In genomic region chr9:120601488-120602171, GRCm38 (mm10) we compare ENCODE assay signal across 9 mouse cellular contexts. TPM values are rescaled to one million over a fixed set of nuclear protein-coding genes. Genes with fewer than 3 reads are reported as not detected.
DNase-seq lines count a peak whose midpoint lies in the region; ATAC-seq and TF ChIP-seq lines count a peak whose summit lies in the region.
"Had no signal": no experiment of that assay in that cellular context is flagged by ENCODE, and none has a peak within 500 bp of the region (broad histone marks: within the 10 kb centered on the region; RNA-seq: fewer than 3 reads in every experiment).

No protein-coding gene starts in this region.

- in situ Hi-C loops in Patski (cut with MboI; ENCODE audit: low pct_unique_long_range_greater_than_20kb) = loop anchor here (5.0 to 10.0 kb wide), 4 partner anchors 133 to 506 kb away; no protein-coding TSS in a partner anchor

- POLR2A ChIA-PET in Patski (lab: Charles Lee) = no interaction called here

- no peaks in the 10 kb centered on the region for H3K36me3 ChIP-seq in hindbrain, embryonic 10.5 days
- H3K36me3 ChIP-seq in lung, embryonic 16.5 days (ENCODE audit: control insufficient read depth, insufficient read depth, low read length) = no peaks in the 10 kb centered on the region

- H3K4me3 ChIP-seq in hindbrain, embryonic 10.5 days = no peak overlapping the region; the same call in 1 of the 2 replicates
- peak overlapping the region; percentile 18; the same call in 1 of the 2 replicates for H3K4me3 ChIP-seq in lung, embryonic 16.5 days (ENCODE audit: low read length)
- H3K4me3 ChIP-seq: myocyte had no signal

- WGBS in hindbrain, embryonic 10.5 days = 24% methylated on average over 17 of the region's 17 CpGs
- WGBS in lung, embryonic 16.5 days = 14% methylated on average over 17 of the region's 17 CpGs

- TF ChIP-seq CTCF in Patski (IDR thresholded peaks at IDR 0.05) = peak; percentile 94

- CTCF ChIA-PET in Patski (lab: Charles Lee) = interaction anchor here (1.3 kb wide), 1 partner anchor 357 kb away, joined by 3 read pairs; no protein-coding TSS in a partner anchor

- no peak for ATAC-seq in Patski
- peak; percentile 81 for ATAC-seq in lung, embryonic 16.5 days (ENCODE audit: low read depth)

- H3K9me3 ChIP-seq in hindbrain, embryonic 10.5 days = 0 out of 2 replicates have a peak, but pooled peaks cover 2% of the 10 kb centered on the region
- no peaks in the 10 kb centered on the region for H3K9me3 ChIP-seq in lung, embryonic 16.5 days (ENCODE audit: control insufficient read depth, low read length)

- H3K4me1 ChIP-seq in hindbrain, embryonic 10.5 days (replicated peaks) = peaks cover 29% of the 10 kb centered on the region
- H3K4me1 ChIP-seq in lung, embryonic 16.5 days (replicated peaks; ENCODE audit: control insufficient read depth, insufficient read depth, low read length) = peaks cover 14% of the 10 kb centered on the region

- H3K9ac ChIP-seq in lung, embryonic 16.5 days (ENCODE audit: low read length) = no peak overlapping the region

- H3K4me2 ChIP-seq in lung, embryonic 16.5 days (ENCODE audit: low read depth, low read length) = peak overlapping the region; percentile 31

- H3K27me3 ChIP-seq in Patski = peaks cover 11% of the 10 kb centered on the region
- no peaks in the 10 kb centered on the region; the same call in 1 of the 2 replicates for H3K27me3 ChIP-seq in hindbrain, embryonic 10.5 days (ENCODE audit: insufficient read depth, poor library complexity, severe bottlenecking)
- no peaks in the 10 kb centered on the region for H3K27me3 ChIP-seq in lung, embryonic 16.5 days (ENCODE audit: control insufficient read depth, insufficient read depth, low read depth, low read length)

- DNase-seq in Patski (ENCODE audit: low read depth, low spot score) = no peak
- DNase-seq in cerebellum, postnatal 10 days = peak; percentile 87 to 89
- peak; percentile 32 to 84 for DNase-seq in frontal cortex, adult 2 months (ENCODE audit: extremely low spot score in 1 of 2, low spot score in 1 of 2)
- peak; percentile 82 for DNase-seq in hindbrain, embryonic 10.5 days (ENCODE audit: low spot score)
- DNase-seq in layer of hippocampus, postnatal 10 days (ENCODE audit: low spot score in 2 of 2) = peak; percentile 85 to 87
- peak; percentile 78 for DNase-seq in ovary, postnatal 14 days (ENCODE audit: low spot score)
- DNase-seq in urinary bladder, postnatal 10 days (ENCODE audit: low spot score) = peak; percentile 42

- H3K27ac ChIP-seq in hindbrain, embryonic 10.5 days = no peak overlapping the region
- H3K27ac ChIP-seq in lung, embryonic 16.5 days (ENCODE audit: low read length) = peak overlapping the region; percentile 58

RNA-seq across cellular contexts. Expression of gene Rpl14, which starts 30.4 kb away (rescaled TPM):
- 525 TPM for polyA plus RNA-seq in Patski (2021)
- 303 and 382 TPM in 2 replicates for polyA plus RNA-seq in frontal cortex, adult 2 months (2012; rRNA removed)
- 673 and 781 TPM in 2 replicates for polyA plus RNA-seq in hindbrain, embryonic 10.5 days (2016; fragmentation: Nextera tagmentation; extraction: Ambion mirVana)
- total RNA-seq in layer of hippocampus, postnatal 10 days (2021) = 100 to 1,000 TPM; 340 to 352 TPM
- polyA plus RNA-seq in lung, embryonic 16.5 days (2015; fragmentation: Nextera tagmentation; extraction: Ambion mirVana) = 767 and 782 TPM in 2 replicates
